Mouse (Mus musculus) spleen, postnatal 0 days (tissue): Measurements from ENCODE around the gene Hist2h2ab. TPM values are rescaled to one million over a fixed set of nuclear protein-coding genes. Genes with fewer than 3 reads are reported as not detected.

Experiments used
- polyA plus RNA-seq: library from polyadenylated mRNA; unstranded; fragments of >200 nt; fragmentation: Nextera tagmentation; extraction: Ambion mirVana; gene quantifications from 2 replicates; pipeline ENCODE4 v1.2.1, GENCODE M21; 2015

Hist2h2ab gene
- 1.0 TPM in 1 of 2 replicates, not detected in the other for polyA plus RNA-seq

DNA sequence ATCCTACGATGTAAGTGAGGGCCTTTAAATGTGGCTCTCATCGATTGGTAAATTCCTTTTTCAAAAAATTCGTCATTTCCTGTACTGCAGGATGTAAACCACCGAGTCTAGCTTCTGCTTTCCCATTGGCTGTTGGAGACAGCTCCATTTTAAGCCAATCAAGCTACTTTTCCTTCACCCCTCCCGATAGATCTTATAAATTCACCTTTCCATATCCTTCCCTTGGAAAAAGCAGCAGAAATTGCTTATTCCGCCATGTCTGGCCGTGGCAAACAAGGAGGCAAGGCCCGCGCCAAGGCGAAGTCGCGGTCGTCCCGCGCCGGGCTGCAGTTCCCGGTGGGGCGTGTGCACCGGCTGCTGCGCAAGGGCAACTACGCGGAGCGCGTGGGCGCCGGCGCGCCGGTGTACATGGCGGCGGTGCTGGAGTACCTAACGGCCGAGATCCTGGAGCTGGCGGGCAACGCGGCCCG is at the start of gene Hist2h2ab, which contains the start of gene Bola1:
Gene Hist2h2ab, plus strand, starts transcription at position 205 of the 470 bp plus-strand sequence.
Gene Bola1, minus strand, starts transcription at position 49 of the 470 bp plus-strand sequence.

DNA sequence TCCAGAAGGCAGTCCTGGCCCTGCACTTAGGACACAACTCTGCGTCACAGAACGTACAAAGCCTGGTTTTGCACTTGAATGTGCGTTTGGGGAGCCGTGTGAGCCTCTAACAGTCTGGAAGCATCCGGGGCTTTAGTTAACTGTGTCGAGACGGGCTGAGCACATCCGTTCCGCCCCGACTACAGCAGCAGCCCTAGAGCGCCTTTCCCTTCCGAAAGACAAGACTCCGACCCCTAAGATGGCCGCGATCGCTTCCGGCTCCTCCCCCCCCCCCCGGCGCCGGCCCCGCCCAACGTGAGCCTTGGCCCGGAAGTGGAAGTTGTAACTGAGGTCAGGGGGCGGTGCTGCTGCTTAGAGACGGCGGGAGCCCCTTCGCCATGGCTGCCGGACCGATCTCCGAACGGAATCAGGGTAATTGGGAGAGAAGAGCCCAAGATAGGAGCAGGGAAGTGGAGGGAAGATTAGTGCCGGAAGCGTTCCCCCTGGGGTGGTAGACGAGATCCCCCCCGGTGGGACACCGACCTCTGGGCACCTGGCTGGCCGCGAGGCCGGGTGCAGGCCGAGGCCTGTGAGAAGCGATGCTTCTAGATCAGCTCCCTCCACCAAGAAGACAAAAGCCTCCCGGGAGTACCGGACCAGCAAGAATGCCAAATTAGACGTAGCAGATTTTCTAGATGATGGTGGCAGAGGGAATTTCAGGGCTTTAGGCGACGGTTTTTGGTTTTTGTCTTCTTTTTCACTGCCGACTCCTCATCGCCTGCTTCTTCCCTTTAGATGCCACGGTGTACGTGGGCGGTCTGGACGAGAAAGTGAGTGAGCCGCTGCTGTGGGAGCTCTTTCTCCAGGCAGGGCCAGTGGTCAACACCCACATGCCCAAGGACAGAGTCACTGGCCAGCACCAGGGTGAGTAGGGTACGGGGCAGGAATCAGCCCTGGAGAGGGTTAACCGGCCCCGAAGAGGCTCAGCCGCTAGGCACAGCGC is 47.2 kb upstream of the Hist2h2ab start, which contains the start of gene Sf3b4:
Gene Sf3b4, plus strand, starts transcription at position 136 of the 982 bp plus-strand sequence.

DNA sequence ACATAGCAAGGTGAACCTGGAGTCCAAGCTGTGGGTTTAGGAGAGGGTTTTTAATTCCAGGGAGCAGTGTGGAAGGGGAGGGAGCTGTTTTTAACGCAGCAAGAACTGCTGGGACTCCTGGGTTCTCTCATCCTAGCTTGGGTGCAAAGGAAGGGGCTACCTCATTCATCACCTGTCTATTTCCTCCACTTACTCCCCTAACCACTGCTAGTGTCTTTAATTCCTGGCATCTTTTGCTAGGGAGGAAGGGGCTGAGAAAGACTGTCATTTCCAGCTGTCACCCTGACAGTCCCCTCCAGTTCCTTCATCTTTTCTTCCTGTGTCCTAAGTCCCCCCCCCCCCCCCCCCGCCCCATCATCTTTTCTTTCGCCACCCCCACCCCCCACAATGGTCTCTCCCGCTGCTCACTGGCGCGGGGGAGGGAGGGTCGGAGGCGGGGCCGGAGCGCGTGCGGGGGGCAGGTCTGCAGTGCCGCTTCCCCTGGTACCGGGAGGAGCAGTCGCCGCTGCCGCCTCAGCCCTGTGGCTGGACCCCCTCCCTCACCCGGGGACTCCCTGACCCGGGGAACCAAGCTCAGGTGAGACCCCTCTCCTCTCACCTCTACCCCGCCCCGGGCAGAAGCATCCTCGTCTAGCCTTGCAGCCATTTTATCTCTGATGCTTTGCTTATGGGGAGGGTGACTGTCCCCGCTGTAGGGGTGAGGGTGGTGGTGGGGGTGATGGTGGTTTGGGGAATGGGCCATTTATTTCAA is 38.8 kb upstream of the Hist2h2ab start, which contains the start of gene Sv2a:
Gene Sv2a, plus strand, starts transcription at position 425 of the 751 bp plus-strand sequence.

DNA sequence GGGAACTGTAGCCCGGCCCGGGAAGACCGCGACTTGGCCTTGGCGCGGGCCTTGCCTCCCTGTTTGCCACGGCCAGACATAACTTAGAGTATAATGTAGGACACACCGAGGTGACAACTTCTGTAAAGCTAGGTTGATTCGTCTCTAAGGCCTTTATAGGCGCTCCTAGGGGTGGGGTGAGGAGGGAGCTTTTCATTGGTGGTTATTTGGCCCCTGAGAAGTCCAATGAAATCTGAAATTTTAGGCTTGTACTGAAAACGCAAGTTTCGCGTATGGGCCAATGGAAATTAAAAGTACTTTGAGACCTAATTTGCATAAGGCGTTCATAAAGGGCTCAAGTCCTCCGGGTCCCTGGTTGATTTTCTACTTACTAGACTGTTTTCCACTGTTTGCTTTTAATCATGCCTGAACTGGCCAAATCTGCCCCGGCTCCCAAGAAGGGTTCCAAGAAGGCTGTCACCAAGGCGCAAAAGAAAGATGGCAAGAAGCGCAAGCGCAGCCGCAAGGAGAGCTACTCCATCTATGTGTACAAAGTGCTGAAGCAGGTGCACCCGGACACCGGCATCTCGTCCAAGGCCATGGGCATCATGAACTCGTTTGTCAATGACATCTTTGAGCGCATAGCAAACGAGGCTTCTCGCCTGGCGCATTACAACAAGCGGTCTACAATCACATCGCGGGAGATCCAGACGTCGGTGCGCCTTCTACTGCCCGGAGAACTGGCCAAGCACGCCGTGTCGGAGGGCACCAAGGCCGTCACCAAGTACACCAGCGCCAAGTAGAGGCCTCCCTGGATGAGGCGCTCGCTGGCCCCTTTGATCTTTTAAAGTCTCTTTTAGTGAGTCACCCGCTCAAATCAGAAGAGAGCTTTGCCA is 1.3 kb downstream of the Hist2h2ab start, which contains the start of the genes Hist2h2ac and Hist2h2be:
Gene Hist2h2ac, minus strand, starts transcription at position 116 of the 875 bp plus-strand sequence.
Gene Hist2h2be, plus strand, starts transcription at position 355 of the 875 bp plus-strand sequence.

DNA sequence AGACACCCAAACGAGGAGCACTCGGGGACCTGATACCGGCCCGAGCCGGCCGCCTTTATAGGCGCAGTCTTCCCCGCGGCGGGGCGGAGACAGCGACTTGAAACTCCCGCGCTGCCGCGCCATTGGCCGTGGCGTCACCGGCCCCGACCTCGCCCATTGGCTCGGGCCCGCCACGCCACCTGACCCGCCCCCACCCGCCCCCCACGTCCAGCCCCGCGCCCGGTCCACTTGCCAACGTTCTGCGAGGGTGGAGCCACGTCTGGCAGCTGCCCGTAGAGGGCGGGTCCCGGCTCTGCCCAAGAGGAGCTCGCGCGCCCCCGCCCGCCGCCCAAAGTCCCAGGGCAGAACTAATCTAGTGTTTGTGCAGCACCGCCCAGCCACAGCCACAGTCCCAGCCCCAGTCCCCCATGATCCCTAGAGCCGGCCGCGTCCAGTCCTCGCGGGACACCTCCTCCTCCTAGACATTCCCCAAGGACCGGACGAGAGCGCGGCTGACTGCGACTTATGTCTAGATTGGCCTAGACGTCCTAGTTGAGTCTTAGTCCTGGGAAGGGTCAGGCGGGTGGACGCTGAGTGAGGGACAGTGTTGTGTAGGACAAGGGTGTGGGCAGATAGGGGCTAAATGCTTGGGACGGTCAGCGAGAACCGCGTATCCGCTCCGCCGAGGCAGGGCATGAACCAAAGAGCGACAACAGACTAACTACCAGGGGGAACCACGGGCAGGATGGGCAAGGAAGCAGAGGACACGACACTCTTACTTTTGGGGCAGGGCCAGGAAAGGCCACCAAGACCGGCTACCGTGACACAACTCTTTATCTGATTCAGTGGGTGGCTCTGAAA is 19.5 kb downstream of the Hist2h2ab start, which contains the start of gene Hist2h3c2:
Gene Hist2h3c2, minus strand, starts transcription at position 174 of the 840 bp plus-strand sequence.

DNA sequence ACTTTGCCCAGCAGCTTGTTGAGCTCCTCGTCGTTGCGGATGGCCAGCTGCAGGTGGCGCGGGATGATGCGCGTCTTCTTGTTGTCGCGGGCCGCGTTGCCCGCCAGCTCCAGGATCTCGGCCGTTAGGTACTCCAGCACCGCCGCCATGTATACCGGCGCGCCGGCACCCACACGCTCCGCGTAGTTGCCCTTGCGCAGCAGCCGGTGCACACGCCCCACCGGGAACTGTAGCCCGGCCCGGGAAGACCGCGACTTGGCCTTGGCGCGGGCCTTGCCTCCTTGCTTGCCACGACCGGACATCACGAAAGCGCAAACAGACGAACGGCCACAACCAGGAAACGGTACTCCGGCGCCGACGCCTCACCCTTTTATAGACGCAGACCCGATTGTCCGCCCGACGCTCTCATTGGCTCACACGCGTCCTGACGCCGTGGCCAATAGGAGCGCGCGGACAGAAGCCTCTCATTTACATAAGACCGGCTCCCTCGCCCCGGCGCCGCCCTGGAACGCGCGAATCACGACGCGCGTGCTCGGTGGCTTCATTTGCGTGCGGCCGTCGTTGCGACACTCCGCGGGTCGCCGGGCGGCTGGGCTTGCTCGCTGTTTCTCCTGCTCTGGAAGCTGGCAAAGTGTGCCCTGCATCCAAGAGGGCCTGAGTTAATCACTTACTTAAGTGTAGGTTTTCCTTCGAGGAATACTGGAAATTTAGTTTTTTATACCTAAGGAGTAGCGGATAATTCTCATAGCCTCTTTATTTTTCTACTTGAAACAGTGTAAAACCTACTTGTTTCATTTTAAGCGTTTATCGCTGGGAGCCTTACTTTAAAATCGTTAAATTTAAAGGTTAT is 20.5 kb downstream of the Hist2h2ab start, which contains the start of gene Hist2h2aa2:
Gene Hist2h2aa2, minus strand, starts transcription at position 328 of the 850 bp plus-strand sequence.

DNA sequence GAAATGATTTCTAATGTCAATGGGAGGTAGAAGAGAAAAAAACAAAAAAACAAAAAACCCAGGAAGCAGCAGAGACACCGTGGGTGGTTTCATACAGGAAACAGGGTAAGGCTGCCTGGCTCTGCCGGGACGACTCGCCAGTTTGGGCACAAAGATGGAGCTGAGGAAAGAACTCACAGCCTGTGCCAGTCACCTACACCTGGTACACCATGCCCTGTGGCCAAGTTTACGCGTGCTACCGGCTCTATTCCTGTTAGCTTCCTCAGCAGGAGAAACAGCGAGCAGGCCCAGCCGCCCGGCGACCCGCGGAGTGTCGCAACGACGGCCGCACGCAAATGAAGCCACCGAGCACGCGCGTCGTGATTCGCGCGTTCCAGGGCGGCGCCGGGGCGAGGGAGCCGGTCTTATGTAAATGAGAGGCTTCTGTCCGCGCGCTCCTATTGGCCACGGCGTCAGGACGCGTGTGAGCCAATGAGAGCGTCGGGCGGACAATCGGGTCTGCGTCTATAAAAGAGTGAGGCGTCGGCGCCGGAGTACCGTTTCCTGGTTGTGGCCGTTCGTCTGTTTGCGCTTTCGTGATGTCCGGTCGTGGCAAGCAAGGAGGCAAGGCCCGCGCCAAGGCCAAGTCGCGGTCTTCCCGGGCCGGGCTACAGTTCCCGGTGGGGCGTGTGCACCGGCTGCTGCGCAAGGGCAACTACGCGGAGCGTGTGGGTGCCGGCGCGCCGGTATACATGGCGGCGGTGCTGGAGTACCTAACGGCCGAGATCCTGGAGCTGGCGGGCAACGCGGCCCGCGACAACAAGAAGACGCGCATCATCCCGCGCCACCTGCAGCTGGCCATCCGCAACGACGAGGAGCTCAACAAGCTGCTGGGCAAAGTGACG is 25.6 kb downstream of the Hist2h2ab start, which contains the start of gene Hist2h2aa1:
Gene Hist2h2aa1, plus strand, starts transcription at position 495 of the 884 bp plus-strand sequence.

DNA sequence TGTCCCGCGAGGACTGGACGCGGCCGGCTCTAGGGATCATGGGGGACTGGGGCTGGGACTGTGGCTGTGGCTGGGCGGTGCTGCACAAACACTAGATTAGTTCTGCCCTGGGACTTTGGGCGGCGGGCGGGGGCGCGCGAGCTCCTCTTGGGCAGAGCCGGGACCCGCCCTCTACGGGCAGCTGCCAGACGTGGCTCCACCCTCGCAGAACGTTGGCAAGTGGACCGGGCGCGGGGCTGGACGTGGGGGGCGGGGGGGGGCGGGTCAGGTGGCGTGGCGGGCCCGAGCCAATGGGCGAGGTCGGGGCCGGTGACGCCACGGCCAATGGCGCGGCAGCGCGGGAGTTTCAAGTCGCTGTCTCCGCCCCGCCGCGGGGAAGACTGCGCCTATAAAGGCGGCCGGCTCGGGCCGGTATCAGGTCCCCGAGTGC is 26.8 kb downstream of the Hist2h2ab start, which contains the start of gene Hist2h3c1:
Gene Hist2h3c1, plus strand, starts transcription at position 259 of the 430 bp plus-strand sequence.

DNA sequence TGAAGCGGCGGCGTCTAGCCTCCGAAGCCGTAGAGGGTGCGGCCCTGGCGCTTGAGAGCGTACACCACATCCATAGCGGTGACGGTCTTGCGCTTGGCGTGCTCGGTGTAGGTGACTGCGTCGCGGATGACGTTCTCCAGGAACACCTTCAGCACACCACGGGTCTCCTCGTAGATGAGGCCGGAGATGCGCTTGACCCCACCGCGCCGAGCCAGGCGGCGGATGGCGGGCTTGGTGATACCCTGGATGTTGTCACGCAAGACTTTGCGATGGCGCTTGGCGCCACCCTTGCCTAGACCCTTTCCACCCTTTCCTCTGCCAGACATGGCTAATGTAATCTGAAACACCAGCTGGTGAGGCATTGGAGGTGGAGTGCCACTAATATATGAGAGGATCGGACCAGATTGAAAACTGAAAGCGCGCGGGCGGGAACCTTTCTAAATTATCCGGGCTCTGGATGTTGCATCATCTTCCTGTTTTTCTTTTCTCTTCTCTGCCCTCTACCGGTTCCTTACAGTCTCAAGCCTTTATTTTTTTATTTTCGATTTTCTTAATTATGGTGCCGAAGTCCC is 43.4 kb downstream of the Hist2h2ab start, which contains the start of gene Hist2h4:
Gene Hist2h4, minus strand, starts transcription at position 333 of the 572 bp plus-strand sequence.

DNA sequence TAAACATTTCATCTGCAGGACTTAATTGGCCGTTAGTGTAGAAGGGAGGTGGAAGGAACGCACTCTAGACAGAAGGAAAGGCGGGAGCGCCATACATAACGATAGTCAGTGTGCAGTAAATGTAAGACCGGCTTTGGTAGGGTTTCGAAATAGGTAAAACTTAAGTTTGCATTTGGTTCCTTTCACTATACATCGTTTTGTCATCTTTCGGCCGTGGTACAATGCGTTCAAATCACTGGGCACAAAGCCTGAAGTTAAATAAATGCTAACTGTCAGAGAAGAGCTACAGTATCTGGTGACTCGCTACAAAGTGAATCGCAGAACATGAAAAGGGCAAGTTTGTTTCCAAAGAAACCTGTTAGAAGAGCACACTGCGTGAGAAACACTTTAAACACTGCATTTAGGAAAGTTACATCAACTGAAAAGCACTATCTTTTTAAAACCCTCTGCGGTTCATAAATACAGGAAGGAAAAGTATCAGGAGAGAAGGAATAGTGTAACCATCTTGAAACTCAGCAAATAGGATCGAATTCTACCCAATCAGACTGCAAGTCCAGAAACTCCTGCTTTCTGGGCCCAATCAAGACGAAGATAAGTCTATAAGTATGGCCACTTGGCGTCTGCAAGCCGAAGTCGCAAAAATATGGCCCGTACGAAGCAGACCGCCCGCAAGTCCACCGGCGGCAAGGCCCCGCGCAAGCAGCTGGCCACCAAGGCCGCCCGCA is 48.5 kb downstream of the Hist2h2ab start, which contains the start of gene Hist2h3b:
Gene Hist2h3b, plus strand, starts transcription at position 604 of the 725 bp plus-strand sequence.

Other genes with a start within 250 kb of the Hist2h2ab start
- gene Plekho1, start 223.9 kb upstream of the Hist2h2ab start, polyA plus RNA-seq, result 16.2 and 21.1 TPM in 2 replicates
- 23.9 and 26.4 TPM in 2 replicates for gene Vps45, start 161.4 kb upstream of the Hist2h2ab start, polyA plus RNA-seq
- 11.7 and 13.6 TPM in 2 replicates for gene Otud7b, start 115.3 kb upstream of the Hist2h2ab start, polyA plus RNA-seq
- gene Mtmr11, start 57.9 kb upstream of the Hist2h2ab start, polyA plus RNA-seq, result 3.3 and 5.4 TPM in 2 replicates
- gene Sf3b4, start 47.5 kb upstream of the Hist2h2ab start, polyA plus RNA-seq, result 77.0 and 80.7 TPM in 2 replicates
- 0.94 and 1.4 TPM in 2 replicates for gene Sv2a, start 38.7 kb upstream of the Hist2h2ab start, polyA plus RNA-seq
- gene Bola1, start 156 bp upstream of the Hist2h2ab start, polyA plus RNA-seq, result 63.3 and 67.3 TPM in 2 replicates
- 26.4 and 35.3 TPM in 2 replicates for gene Hist2h2ac, start 1.0 kb downstream of the Hist2h2ab start, polyA plus RNA-seq
- 5.3 and 7.1 TPM in 2 replicates for gene Hist2h2be, start 1.3 kb downstream of the Hist2h2ab start, polyA plus RNA-seq
- 23.0 and 25.0 TPM in 2 replicates for gene Hist2h3c2, start 19.3 kb downstream of the Hist2h2ab start, polyA plus RNA-seq
- 186 and 191 TPM in 2 replicates for gene Hist2h2aa2, start 20.4 kb downstream of the Hist2h2ab start, polyA plus RNA-seq
- 81.9 and 88.4 TPM in 2 replicates for gene Hist2h2aa1, start 25.6 kb downstream of the Hist2h2ab start, polyA plus RNA-seq
- gene Hist2h3c1, start 26.8 kb downstream of the Hist2h2ab start, polyA plus RNA-seq, result 1.7 and 4.4 TPM in 2 replicates
- gene Hist2h4, start 43.4 kb downstream of the Hist2h2ab start, polyA plus RNA-seq, result 105 and 133 TPM in 2 replicates
- 216 and 277 TPM in 2 replicates for gene Hist2h3b, start 48.8 kb downstream of the Hist2h2ab start, polyA plus RNA-seq
- gene Hist2h2bb, start 49.9 kb downstream of the Hist2h2ab start, polyA plus RNA-seq, result 27.1 and 37.8 TPM in 2 replicates
- gene Fcgr1, start 74.1 kb downstream of the Hist2h2ab start, polyA plus RNA-seq, result 4.8 and 7.0 TPM in 2 replicates
- gene BC107364, start 232.4 kb downstream of the Hist2h2ab start, polyA plus RNA-seq, result not detected in 2 replicates